Mouse (Mus musculus): Measurements from ENCODE around the gene Gm10228. TPM values are rescaled to one million over a fixed set of nuclear protein-coding genes. Genes with fewer than 3 reads are reported as not detected.

Gene Gm10228
- polyA plus RNA-seq (2012; ENCODE audit: low replicate concordance) = not detected in 2 replicates

GRCm38 (mm10) chr16:89041372-89041771 lies at the start of gene Gm10228:
Gene Gm10228 (minus strand): TSS chr16:89041472.

GRCm38 (mm10) chr16:89063902-89064301 lies 22.6 kb upstream of the Gm10228 start, which contains the start of gene 1110025L11Rik:
Gene 1110025L11Rik (minus strand): TSS chr16:89064002.

GRCm38 (mm10) chr16:89047783-89048182 lies 6.5 kb upstream of the Gm10228 start, which contains the start of gene Krtap6-5:
Gene Krtap6-5 (minus strand): TSS chr16:89047883.

GRCm38 (mm10) chr16:89031399-89031798 lies 9.9 kb downstream of the Gm10228 start, which contains the start of gene Krtap6-1:
Gene Krtap6-1 (plus strand): TSS chr16:89031699.

GRCm38 (mm10) chr16:89014984-89015383 lies 26.3 kb downstream of the Gm10228 start, which contains the start of gene Gm10229:
Gene Gm10229 (plus strand): TSS chr16:89015284.

GRCm38 (mm10) chr16:89010659-89011058 lies 30.6 kb downstream of the Gm10228 start, which contains the start of gene Krtap22-2:
Gene Krtap22-2 (minus strand): TSS chr16:89010759.

Other genes with a start within 250 kb of the Gm10228 start
- not detected in 2 replicates for gene Gm20741, start 229.3 kb downstream of the Gm10228 start, polyA plus RNA-seq (2012; ENCODE audit: low replicate concordance)
- gene Krtap15, start 221.3 kb downstream of the Gm10228 start, polyA plus RNA-seq (2012; ENCODE audit: low replicate concordance) = not detected in 2 replicates
- gene Krtap14, start 215.3 kb downstream of the Gm10228 start, polyA plus RNA-seq (2012; ENCODE audit: low replicate concordance) = not detected in 2 replicates
- not detected in 2 replicates for gene Krtap19-1, start 172.1 kb downstream of the Gm10228 start, polyA plus RNA-seq (2012; ENCODE audit: low replicate concordance)
- not detected in 2 replicates for gene Krtap19-2, start 167.2 kb downstream of the Gm10228 start, polyA plus RNA-seq (2012; ENCODE audit: low replicate concordance)
- not detected in 2 replicates for gene Krtap19-3, start 163.4 kb downstream of the Gm10228 start, polyA plus RNA-seq (2012; ENCODE audit: low replicate concordance)
- not detected in 2 replicates for gene Krtap19-4, start 156.4 kb downstream of the Gm10228 start, polyA plus RNA-seq (2012; ENCODE audit: low replicate concordance)
- gene Krtap19-5, start 145.0 kb downstream of the Gm10228 start, polyA plus RNA-seq (2012; ENCODE audit: low replicate concordance) = not detected in 2 replicates
- gene Krtap19-9b, start 109.2 kb downstream of the Gm10228 start, polyA plus RNA-seq (2012; ENCODE audit: low replicate concordance) = not detected in 2 replicates
- not detected in 2 replicates for gene Krtap16-3, start 78.6 kb downstream of the Gm10228 start, polyA plus RNA-seq (2012; ENCODE audit: low replicate concordance)
- not detected in 2 replicates for gene Krtap22-2, start 30.7 kb downstream of the Gm10228 start, polyA plus RNA-seq (2012; ENCODE audit: low replicate concordance)
- not detected in 2 replicates for gene Gm10229, start 26.2 kb downstream of the Gm10228 start, polyA plus RNA-seq (2012; ENCODE audit: low replicate concordance)
- gene Krtap6-1, start 9.8 kb downstream of the Gm10228 start, polyA plus RNA-seq (2012; ENCODE audit: low replicate concordance) = not detected in 2 replicates
- not detected in 2 replicates for gene Krtap6-5, start 6.4 kb upstream of the Gm10228 start, polyA plus RNA-seq (2012; ENCODE audit: low replicate concordance)
- gene 1110025L11Rik, start 22.5 kb upstream of the Gm10228 start, polyA plus RNA-seq (2012; ENCODE audit: low replicate concordance) = not detected in 2 replicates
- not detected in 2 replicates for gene Krtap6-3, start 42.5 kb upstream of the Gm10228 start, polyA plus RNA-seq (2012; ENCODE audit: low replicate concordance)
- gene Gm6358, start 99.4 kb upstream of the Gm10228 start, polyA plus RNA-seq (2012; ENCODE audit: low replicate concordance) = not detected in 2 replicates
- gene Gm10061, start 109.6 kb upstream of the Gm10228 start, polyA plus RNA-seq (2012; ENCODE audit: low replicate concordance) = not detected in 2 replicates
- gene Gm9789, start 116.5 kb upstream of the Gm10228 start, polyA plus RNA-seq (2012; ENCODE audit: low replicate concordance) = not detected in 2 replicates
- not detected in 2 replicates for gene Gm7735, start 128.0 kb upstream of the Gm10228 start, polyA plus RNA-seq (2012; ENCODE audit: low replicate concordance)
- not detected in 2 replicates for gene 1110057P08Rik, start 133.3 kb upstream of the Gm10228 start, polyA plus RNA-seq (2012; ENCODE audit: low replicate concordance)
- not detected in 2 replicates for gene Krtap20-2, start 164.4 kb upstream of the Gm10228 start, polyA plus RNA-seq (2012; ENCODE audit: low replicate concordance)